Mouse (Mus musculus) lung, embryonic 16.5 days (tissue): ENCODE results near the gene Wdr4. TPM values are rescaled to one million over a fixed set of nuclear protein-coding genes. Genes with fewer than 3 reads are reported as not detected.

Experiments used
- ATAC-seq: fragments of 200-750 bp; cut with Nextera tagmentation; 2 replicates; pipeline ENCODE4 v1.8.0; 2017; ENCODE audit warnings: low read depth, mild to moderate bottlenecking, moderate library complexity
- H3K27ac ChIP-seq: fragments of 300-500 bp; sonication (generic); 2 replicates; pipeline ENCODE4 v1.5.1; 2014; ENCODE audit warnings: mild to moderate bottlenecking, control low read depth, low read length
- H3K27me3 ChIP-seq: fragments of 300-500 bp; sonication (generic); 2 replicates; pipeline ENCODE4 v1.6.1; 2014; ENCODE audit warnings: low read depth, low read length, mixed read lengths; ENCODE audit not compliant: control insufficient read depth, insufficient read depth
- H3K36me3 ChIP-seq: fragments of 300-500 bp; sonication (generic); 2 replicates; pipeline ENCODE4 v1.6.1; 2014; ENCODE audit warnings: low read length; ENCODE audit not compliant: control insufficient read depth, insufficient read depth
- H3K4me1 ChIP-seq: fragments of 300-500 bp; sonication (generic); replicated peaks from 2 replicates; pipeline ENCODE4 v1.6.1; 2014; ENCODE audit warnings: low read length, mixed read lengths; ENCODE audit not compliant: control insufficient read depth, insufficient read depth
- H3K4me2 ChIP-seq: fragments of 300-500 bp; sonication (generic); 2 replicates; pipeline ENCODE4 v1.6.1; 2014; ENCODE audit warnings: low read depth, low read length, control low read depth
- H3K4me3 ChIP-seq: fragments of 300-500 bp; sonication (generic); 2 replicates; pipeline ENCODE4 v1.5.1; 2014; ENCODE audit warnings: mild to moderate bottlenecking, low read length, control low read depth
- H3K9ac ChIP-seq: fragments of 300-500 bp; sonication (generic); 2 replicates; pipeline ENCODE4 v1.6.1; 2014; ENCODE audit warnings: low read length, control low read depth
- H3K9me3 ChIP-seq: fragments of 300-500 bp; sonication (generic); 2 replicates; pipeline ENCODE4 v1.6.1; 2016; ENCODE audit warnings: low read length; ENCODE audit not compliant: control insufficient read depth
- WGBS: fragments of 180-500 bp; shearing (Covaris S2); extraction: QIAGEN DNeasy Blood & Tissue Kit; methylation state at CpG from one replicate; pipeline ENCODE4 v1.1.7; 2014; 5-methylcytosine and 5-hydroxymethylcytosine counted together
- polyA plus RNA-seq: library from polyadenylated mRNA; unstranded; fragments of >200 nt; fragmentation: Nextera tagmentation; extraction: Ambion mirVana; gene quantifications from 2 replicates; pipeline ENCODE4 v1.2.1, GENCODE M21; 2015

Wdr4 gene
- polyA plus RNA-seq, 1 experiment from 2014 or later = 28.6 TPM

- H3K27me3 ChIP-seq = no peaks in the 10 kb centered on the region
- no peaks in the 10 kb centered on the region for H3K4me1 ChIP-seq
- H3K27ac ChIP-seq = no peak overlapping the region
- no peak overlapping the region for H3K4me3 ChIP-seq
- no peaks in the 10 kb centered on the region for H3K36me3 ChIP-seq
- H3K4me2 ChIP-seq = no peak overlapping the region
- ATAC-seq = no peak
- no peak overlapping the region for H3K9ac ChIP-seq
- 34% methylated on average over 6 of the region's 6 CpGs for WGBS
- H3K9me3 ChIP-seq = no peaks in the 10 kb centered on the region
Observed at GRCm38 (mm10) chr17:31487433-31488060, 32.2 kb downstream of the Wdr4 start.

DNA sequence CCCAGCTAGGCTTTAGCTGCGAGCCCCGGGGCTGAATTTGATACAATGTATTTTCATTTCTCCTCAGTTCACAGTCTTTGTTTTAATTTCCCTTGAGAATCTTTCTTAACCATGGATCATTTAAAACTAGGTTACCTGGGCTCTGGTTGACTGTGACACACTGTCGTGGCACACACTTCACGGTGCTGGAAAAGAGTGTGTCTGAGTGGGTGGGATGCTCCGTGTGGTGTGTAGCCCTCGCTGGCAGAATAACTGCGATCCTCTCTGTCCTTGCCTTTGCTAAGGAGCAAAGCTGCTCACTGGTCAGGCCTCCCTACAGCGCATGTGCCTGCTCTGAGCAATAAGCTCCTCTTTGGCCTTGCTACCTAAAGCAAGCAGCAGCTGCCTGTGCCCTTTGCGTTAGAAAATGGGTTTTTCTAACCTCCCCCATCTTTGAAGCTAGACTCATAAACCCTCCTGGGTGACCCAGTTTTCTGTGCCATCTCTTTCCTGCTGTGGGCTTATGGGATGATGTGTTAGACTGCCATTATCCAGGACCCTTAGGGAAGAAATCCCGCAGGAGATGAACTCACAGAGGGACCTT, 33.1 kb downstream of the Wdr4 start:
- WGBS = 76% methylated on average over 10 of the region's 10 CpGs

GRCm38 (mm10) chr17:31479108-31479844, 40.5 kb downstream of the Wdr4 start:
- no peak for ATAC-seq
- no peaks in the 10 kb centered on the region for H3K27me3 ChIP-seq
- no peak overlapping the region for H3K4me3 ChIP-seq
- no peak overlapping the region for H3K9ac ChIP-seq
- no peak overlapping the region for H3K4me2 ChIP-seq
- WGBS = 46% methylated on average over 11 of the region's 11 CpGs
- H3K36me3 ChIP-seq = no peaks in the 10 kb centered on the region
- H3K27ac ChIP-seq = no peak overlapping the region
- H3K9me3 ChIP-seq = no peaks in the 10 kb centered on the region
- no peaks in the 10 kb centered on the region for H3K4me1 ChIP-seq

More for the DNA sequence above, 33.1 kb downstream of the Wdr4 start:
- Histone ChIP-seq H3K4me3 (no peak overlapping the region), H3K27me3 (no peaks in the 10 kb centered on the region), H3K9ac (no peak overlapping the region), H3K4me1 (no peaks in the 10 kb centered on the region), H3K9me3 (no peaks in the 10 kb centered on the region), H3K4me2 (no peak overlapping the region), H3K27ac (no peak overlapping the region), H3K36me3 (no peaks in the 10 kb centered on the region)
- no peak for ATAC-seq

DNA sequence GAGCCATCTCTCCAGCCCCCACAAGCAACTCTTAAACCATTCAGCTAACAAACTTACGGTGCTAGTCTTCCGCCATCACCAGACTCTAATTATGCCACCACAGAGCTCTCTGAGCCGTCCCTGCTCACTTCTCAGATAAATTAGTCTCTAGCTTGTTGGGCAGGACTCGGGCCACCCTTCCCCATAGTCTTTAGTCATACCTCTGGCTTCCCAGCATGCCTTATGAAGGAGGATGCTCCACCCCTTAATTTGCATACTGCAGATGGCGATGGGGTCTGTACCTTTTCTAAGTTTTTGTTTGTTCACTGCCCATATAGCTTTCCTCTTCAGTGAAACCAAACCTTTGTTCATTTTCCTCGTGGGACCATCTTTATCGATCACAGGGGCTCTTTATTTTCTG, 41.2 kb downstream of the Wdr4 start:
- no peak for ATAC-seq
- Histone ChIP-seq H3K4me3 (no peak overlapping the region), H3K4me1 (no peaks in the 10 kb centered on the region), H3K4me2 (no peak overlapping the region), H3K9ac (no peak overlapping the region), H3K36me3 (no peaks in the 10 kb centered on the region), H3K27ac (no peak overlapping the region), H3K9me3 (no peaks in the 10 kb centered on the region), H3K27me3 (no peaks in the 10 kb centered on the region)
- 69% methylated on average over 7 of the region's 7 CpGs for WGBS

GRCm38 (mm10) chr17:31474388-31474787, 45.4 kb downstream of the Wdr4 start:
- 65% methylated on average over 6 of the region's 6 CpGs for whole genome bisulfite sequencing
- no peak for ATAC-seq
- H3K4me1 ChIP-seq = no peaks in the 10 kb centered on the region

DNA sequence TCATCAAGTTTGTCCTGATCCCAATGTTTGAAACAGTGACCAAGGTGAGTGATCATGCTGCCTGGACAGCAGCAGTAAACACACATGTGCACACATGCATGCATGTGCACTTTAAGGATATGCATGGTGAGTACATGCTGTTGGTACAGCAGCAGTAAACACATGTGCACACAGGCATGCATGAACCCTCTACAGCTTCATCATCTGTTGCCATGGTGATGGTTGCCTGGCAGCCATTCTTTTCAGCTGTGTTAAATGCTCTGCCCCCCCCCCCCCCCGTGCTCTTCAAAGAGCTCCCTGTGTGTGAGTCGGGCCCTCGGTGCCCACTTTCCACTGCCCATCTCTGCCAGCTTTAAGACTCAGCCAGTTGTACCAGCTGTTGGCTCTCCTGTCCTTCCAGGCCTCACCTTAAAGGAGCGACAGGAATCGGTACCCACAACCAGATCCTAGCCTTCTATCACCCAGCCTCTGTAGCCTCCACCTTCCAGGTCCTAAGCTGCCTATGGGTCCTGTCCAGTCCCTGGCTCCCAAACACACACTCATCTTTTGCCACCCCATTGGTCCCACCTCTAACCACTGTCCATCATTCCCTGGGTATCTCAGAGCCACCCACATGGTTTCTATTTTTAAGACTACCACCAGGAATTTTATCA, 48.9 kb downstream of the Wdr4 start:
- H3K4me1 ChIP-seq = no peaks in the 10 kb centered on the region
- H3K4me2 ChIP-seq = no peak overlapping the region
- no peak overlapping the region for H3K27ac ChIP-seq
- WGBS = 89% methylated on average over 4 of the region's 5 CpGs
- no peaks in the 10 kb centered on the region for H3K27me3 ChIP-seq
- peaks cover 8% of the 10 kb centered on the region for H3K36me3 ChIP-seq
- H3K4me3 ChIP-seq = no peak overlapping the region
- no peaks in the 10 kb centered on the region for H3K9me3 ChIP-seq
- no peak for ATAC-seq
- no peak overlapping the region for H3K9ac ChIP-seq

More at GRCm38 (mm10) chr17:31474388-31474787, 45.4 kb downstream of the Wdr4 start:
- Histone ChIP-seq H3K4me2 (no peak overlapping the region), H3K9me3 (no peaks in the 10 kb centered on the region), H3K36me3 (peaks cover 2% of the 10 kb centered on the region; the same call in 1 of the 2 replicates), H3K9ac (no peak overlapping the region), H3K27ac (no peak overlapping the region), H3K4me3 (no peak overlapping the region), H3K27me3 (no peaks in the 10 kb centered on the region)

GRCm38 (mm10) chr17:31468496-31468895, 51.3 kb downstream of the Wdr4 start:
- H3K36me3 ChIP-seq = peaks cover 9% of the 10 kb centered on the region
- H3K4me3 ChIP-seq = no peak overlapping the region
- no peak overlapping the region for H3K9ac ChIP-seq
- no peaks in the 10 kb centered on the region for H3K27me3 ChIP-seq
- 52% methylated on average over 5 of the region's 5 CpGs for WGBS
- no peaks in the 10 kb centered on the region for H3K4me1 ChIP-seq
- ATAC-seq = no peak
- H3K27ac ChIP-seq = no peak overlapping the region
- no peaks in the 10 kb centered on the region for H3K9me3 ChIP-seq
- H3K4me2 ChIP-seq = no peak overlapping the region

- no peak overlapping the region for H3K4me2 ChIP-seq
- no peaks in the 10 kb centered on the region for H3K4me1 ChIP-seq
- H3K4me3 ChIP-seq = no peak overlapping the region
- H3K9ac ChIP-seq = no peak overlapping the region
- no peaks in the 10 kb centered on the region for H3K27me3 ChIP-seq
- H3K27ac ChIP-seq = no peak overlapping the region
- no peaks in the 10 kb centered on the region for H3K9me3 ChIP-seq
- peaks cover 9% of the 10 kb centered on the region for H3K36me3 ChIP-seq
- WGBS = 87% methylated on average over 3 of the region's 3 CpGs
- no peak for ATAC-seq
Observed at GRCm38 (mm10) chr17:31466854-31467253, 52.9 kb downstream of the Wdr4 start.

DNA sequence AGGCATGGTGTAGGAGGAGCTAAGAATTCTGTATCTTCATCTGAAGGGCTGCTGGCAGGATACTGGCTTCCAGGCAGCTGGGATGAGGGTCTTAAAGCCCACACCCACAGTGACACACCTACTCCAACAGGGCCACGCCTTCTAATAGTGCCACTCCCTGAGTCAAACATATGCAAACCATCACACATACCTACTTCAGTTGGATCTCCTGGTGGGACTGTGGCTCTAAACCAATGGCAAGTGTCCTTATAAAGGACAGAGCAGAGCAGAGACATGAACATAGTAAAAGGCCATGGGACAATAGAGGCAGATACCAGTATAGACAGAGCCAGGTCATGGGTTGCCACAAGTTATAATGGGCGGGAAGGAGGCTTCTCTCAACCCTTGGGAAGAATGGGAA, 57.3 kb downstream of the Wdr4 start:
- Histone ChIP-seq H3K4me1 (peaks cover 7% of the 10 kb centered on the region), H3K27ac (no peak overlapping the region), H3K4me3 (no peak overlapping the region), H3K36me3 (peaks cover 12% of the 10 kb centered on the region), H3K27me3 (no peaks in the 10 kb centered on the region), H3K4me2 (no peak overlapping the region), H3K9me3 (no peaks in the 10 kb centered on the region), H3K9ac (no peak overlapping the region)
- WGBS = 75% methylated on average over 2 of the region's 2 CpGs
- no peak for ATAC-seq
